Mouse (Mus musculus) lung, postnatal 0 days (tissue): Measurements from ENCODE around the gene Gmppb. TPM values are rescaled to one million over a fixed set of nuclear protein-coding genes. Genes with fewer than 3 reads are reported as not detected.

ENCODE experiments used
- ATAC-seq: fragments of 200-750 bp; cut with Nextera tagmentation; 2 replicates; pipeline ENCODE4 v1.8.0; 2017; ENCODE audit warnings: moderate library complexity
- DNase-seq: peaks from one replicate; pipeline ENCODE4 v3.0.0-alpha.2; 2016; ENCODE audit warnings: low spot score
- H3K27ac ChIP-seq: fragments of 300-500 bp; sonication (generic); 2 replicates; pipeline ENCODE4 v1.5.1; 2014; ENCODE audit warnings: antibody characterized with exemption, mild to moderate bottlenecking, low read length, mixed read lengths
- H3K27me3 ChIP-seq: fragments of 300-500 bp; sonication (generic); replicated peaks from 2 replicates; pipeline ENCODE4 v1.6.1; 2014; ENCODE audit warnings: low read length, mixed read lengths; ENCODE audit not compliant: insufficient read depth
- H3K36me3 ChIP-seq: fragments of 300-500 bp; sonication (generic); 2 replicates; pipeline ENCODE4 v1.6.1; 2014; ENCODE audit warnings: low read length, mixed read lengths; ENCODE audit not compliant: insufficient read depth
- H3K4me1 ChIP-seq: fragments of 300-500 bp; sonication (generic); 2 replicates; pipeline ENCODE4 v1.6.1; 2014; ENCODE audit warnings: antibody characterized with exemption, low read depth, low read length, mixed read lengths; ENCODE audit not compliant: insufficient read depth
- H3K4me2 ChIP-seq: fragments of 300-500 bp; sonication (generic); replicated peaks from 2 replicates; pipeline ENCODE4 v1.6.1; 2014; ENCODE audit warnings: low read depth, mild to moderate bottlenecking, low read length, moderate library complexity, mixed read lengths
- H3K4me3 ChIP-seq: fragments of 300-500 bp; sonication (generic); 2 replicates; pipeline ENCODE4 v1.5.1; 2014; ENCODE audit warnings: low read depth, low read length
- H3K9ac ChIP-seq: fragments of 300-500 bp; sonication (generic); replicated peaks from 2 replicates; pipeline ENCODE4 v1.6.1; 2014; ENCODE audit warnings: low read depth, mild to moderate bottlenecking
- H3K9me3 ChIP-seq: fragments of 300-500 bp; sonication (generic); 2 replicates; pipeline ENCODE4 v1.6.1; 2016; ENCODE audit warnings: low read length, mixed read lengths
- CTCF ChIP-seq: IDR thresholded peaks from 2 replicates; pipeline ENCODE4 v1.5.1; 2016; ENCODE audit warnings: antibody characterized with exemption, mild to moderate bottlenecking
- EP300 ChIP-seq: IDR thresholded peaks from 2 replicates; pipeline ENCODE4 v1.6.1; 2016; ENCODE audit warnings: antibody characterized with exemption, mild to moderate bottlenecking, control low read depth
- WGBS: fragments of 180-500 bp; shearing (Covaris S2); extraction: QIAGEN DNeasy Blood & Tissue Kit; methylation state at CpG from one replicate; pipeline ENCODE4 v1.1.7; 2014; 5-methylcytosine and 5-hydroxymethylcytosine counted together
- microRNA-seq: library from miRNA; unstranded; fragments of <30 nt; microRNA quantifications from one replicate; pipeline ENCODE4, GENCODE M21; 2016
- polyA plus RNA-seq: library from polyadenylated mRNA; unstranded; fragments of >200 nt; fragmentation: Nextera tagmentation; extraction: Ambion mirVana; gene quantifications from 2 replicates; pipeline ENCODE4 v1.2.1, GENCODE M21; 2015

The Gmppb gene
- polyA plus RNA-seq, 1 experiment from 2014 or later = 26.5 TPM

- DNase-seq (peak; percentile 37), ATAC-seq (peak; percentile 29)
- peak overlapping the region; percentile 62 for H3K4me3 ChIP-seq
- H3K9ac ChIP-seq = peak overlapping the region; percentile 51
- H3K36me3 ChIP-seq = peaks cover 14% of the 10 kb centered on the region; the same call in 1 of the 2 replicates
- no peaks in the 10 kb centered on the region for H3K9me3 ChIP-seq
- H3K27me3 ChIP-seq = no peaks in the 10 kb centered on the region
- 1% methylated on average over 16 of the region's 16 CpGs for WGBS
- H3K27ac ChIP-seq = peak overlapping the region; percentile 69
- no peak for TF ChIP-seq CTCF
- TF ChIP-seq EP300 = no peak
- H3K4me1 ChIP-seq = no peaks in the 10 kb centered on the region; the same call in 1 of the 2 replicates
- peak overlapping the region; percentile 97 for H3K4me2 ChIP-seq
Measured at GRCm38 (mm10) chr9:108094998-108095411, 46.0 kb downstream of the Gmppb start.

- 4% methylated on average over 3 of the region's 3 CpGs for WGBS
- Histone ChIP-seq H3K9ac (no peak overlapping the region), H3K4me2 (peak overlapping the region; percentile 97), H3K9me3 (no peaks in the 10 kb centered on the region), H3K4me3 (peak overlapping the region; percentile 62), H3K36me3 (peaks cover 10% of the 10 kb centered on the region; the same call in 1 of the 2 replicates), H3K27ac (no peak overlapping the region), H3K27me3 (no peaks in the 10 kb centered on the region), H3K4me1 (no peaks in the 10 kb centered on the region; the same call in 1 of the 2 replicates)
- peak; percentile 13 for ATAC-seq
- DNase-seq = peak; percentile 90
- no peak for TF ChIP-seq EP300
- TF ChIP-seq CTCF = peak; percentile 82
Measured at GRCm38 (mm10) chr9:108095518-108095917, 46.5 kb downstream of the Gmppb start.

- Histone ChIP-seq H3K9ac (no peak overlapping the region), H3K27me3 (no peaks in the 10 kb centered on the region), H3K9me3 (no peaks in the 10 kb centered on the region), H3K4me3 (no peak overlapping the region), H3K4me2 (no peak overlapping the region), H3K27ac (no peak overlapping the region), H3K36me3 (peaks cover 7% of the 10 kb centered on the region; the same call in 1 of the 2 replicates), H3K4me1 (no peaks in the 10 kb centered on the region; the same call in 1 of the 2 replicates)
- WGBS = 48% methylated on average over 10 of the region's 10 CpGs
- ATAC-seq (no peak), DNase-seq (no peak)
- 0 out of 2 replicates have a peak, but pooled peaks have one; percentile 7 for TF ChIP-seq EP300
- TF ChIP-seq CTCF = no peak
Measured at GRCm38 (mm10) chr9:108095949-108096712, 47.1 kb downstream of the Gmppb start.

- DNase-seq (no peak), ATAC-seq (no peak)
- TF ChIP-seq CTCF (no peak), EP300 (no peak)
- H3K4me2 ChIP-seq = no peak overlapping the region
- H3K27me3 ChIP-seq = no peaks in the 10 kb centered on the region
- no peak overlapping the region for H3K9ac ChIP-seq
- H3K4me1 ChIP-seq = no peaks in the 10 kb centered on the region; the same call in 1 of the 2 replicates
- no peaks in the 10 kb centered on the region for H3K9me3 ChIP-seq
- 85% methylated on average over 8 of the region's 8 CpGs for WGBS
- no peak overlapping the region for H3K27ac ChIP-seq
- no peaks in the 10 kb centered on the region for H3K36me3 ChIP-seq
- H3K4me3 ChIP-seq = no peak overlapping the region
Measured at GRCm38 (mm10) chr9:108099619-108100018, 50.6 kb downstream of the Gmppb start.

Small RNAs within 50 kb of the gene (microRNA-seq; reads per million reads assigned to microRNA genes)
- gene Mir7088 = not detected

Other genes with a start within 250 kb of the Gmppb start
- 35.6 and 40.9 TPM in 2 replicates for gene Rbm6, start 176.0 kb upstream of the Gmppb start, polyA plus RNA-seq
- 12.3 and 12.8 TPM in 2 replicates for gene Mon1a, start 161.1 kb upstream of the Gmppb start, polyA plus RNA-seq
- gene Mst1r, start 142.4 kb upstream of the Gmppb start, polyA plus RNA-seq = 3.1 and 3.5 TPM in 2 replicates
- not detected in 2 replicates for gene Actl11, start 120.8 kb upstream of the Gmppb start, polyA plus RNA-seq
- gene Camkv, start 113.6 kb upstream of the Gmppb start, polyA plus RNA-seq = 0.12 and 0.35 TPM in 2 replicates
- gene Traip, start 99.1 kb upstream of the Gmppb start, polyA plus RNA-seq = 2.2 and 2.6 TPM in 2 replicates
- gene Uba7, start 73.7 kb upstream of the Gmppb start, polyA plus RNA-seq = 33.2 and 33.3 TPM in 2 replicates
- 1.8 and 3.6 TPM in 2 replicates for gene Gm20661, start 66.2 kb upstream of the Gmppb start, polyA plus RNA-seq
- 65.0 and 68.5 TPM in 2 replicates for gene Inka1, start 63.4 kb upstream of the Gmppb start, polyA plus RNA-seq
- gene Cdhr4, start 56.7 kb upstream of the Gmppb start, polyA plus RNA-seq = 7.8 and 8.9 TPM in 2 replicates
- 0.17 and 0.44 TPM in 2 replicates for gene Gm20662, start 52.9 kb upstream of the Gmppb start, polyA plus RNA-seq
- gene Ip6k1, start 46.7 kb upstream of the Gmppb start, polyA plus RNA-seq = 52.0 and 53.9 TPM in 2 replicates
- 1.6 and 1.7 TPM in 2 replicates for gene Amigo3, start 3.9 kb downstream of the Gmppb start, polyA plus RNA-seq
- gene Mst1, start 31.2 kb downstream of the Gmppb start, polyA plus RNA-seq = 0.62 and 1.1 TPM in 2 replicates
- 19.7 and 20.4 TPM in 2 replicates for gene Rnf123, start 34.1 kb downstream of the Gmppb start, polyA plus RNA-seq
- gene Apeh, start 45.4 kb downstream of the Gmppb start, polyA plus RNA-seq = 29.3 and 34.6 TPM in 2 replicates
- gene Bsn, start 141.1 kb downstream of the Gmppb start, polyA plus RNA-seq = 0.06 and 0.12 TPM in 2 replicates
- 130 and 138 TPM in 2 replicates for gene Dag1, start 214.7 kb downstream of the Gmppb start, polyA plus RNA-seq
- gene Nicn1, start 241.2 kb downstream of the Gmppb start, polyA plus RNA-seq = 15.8 and 18.3 TPM in 2 replicates
- gene Amt, start 247.6 kb downstream of the Gmppb start, polyA plus RNA-seq = 9.2 and 9.8 TPM in 2 replicates